Mouse (Mus musculus): ENCODE measurements around the gene 1700001C02Rik. TPM values are rescaled to one million over a fixed set of nuclear protein-coding genes. Genes with fewer than 3 reads are reported as not detected.
A peak's percentile ranks its signal among the peaks of the same experiment; 100 is the strongest.

The 1700001C02Rik gene
- polyA plus RNA-seq, 1 experiment = 474 TPM

DNA sequence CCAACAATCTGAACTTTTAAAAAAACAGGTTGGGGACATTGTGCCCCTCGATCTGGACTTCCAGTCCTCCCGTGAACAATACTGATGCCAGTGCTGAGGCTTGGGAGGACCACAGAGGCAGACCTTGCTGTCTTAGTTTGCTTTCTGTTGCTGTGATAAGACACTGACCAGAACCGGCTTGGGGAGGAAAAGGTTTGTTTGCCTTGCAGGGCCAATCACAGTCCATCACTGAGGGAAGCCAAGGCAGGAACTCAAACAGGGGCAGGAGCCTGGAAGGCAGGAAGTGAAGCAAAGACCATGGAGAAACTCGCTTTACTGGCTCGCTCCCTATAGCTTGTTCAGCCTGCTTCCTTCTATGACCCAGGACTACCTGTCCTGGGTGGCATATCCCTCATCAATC, 6.3 kb downstream of the 1700001C02Rik start:
- no peak overlapping the region for H3K27ac ChIP-seq (ENCODE audit: control insufficient read depth, insufficient read depth, low read depth, low read length)
- H3K36me3 ChIP-seq (ENCODE audit: control insufficient read depth, insufficient read depth, low read length) = no peaks in the 10 kb centered on the region
- peaks cover 3% of the 10 kb centered on the region for H3K4me1 ChIP-seq (ENCODE audit: control insufficient read depth, insufficient read depth, low read length)
- no peak for TF ChIP-seq CTCF (IDR thresholded peaks at IDR 0.05; ENCODE audit: control insufficient read depth, insufficient read depth, insufficient replicate concordance, low read depth, low read length)
- TF ChIP-seq POLR2A (IDR thresholded peaks at IDR 0.05; ENCODE audit: control insufficient read depth, low read depth, low read length) = no peak
- H3K4me3 ChIP-seq (ENCODE audit: control insufficient read depth, low read depth, low read length) = no peak overlapping the region
- H3K27me3 ChIP-seq (ENCODE audit: control insufficient read depth, insufficient read depth, low read length) = no peaks in the 10 kb centered on the region

DNA sequence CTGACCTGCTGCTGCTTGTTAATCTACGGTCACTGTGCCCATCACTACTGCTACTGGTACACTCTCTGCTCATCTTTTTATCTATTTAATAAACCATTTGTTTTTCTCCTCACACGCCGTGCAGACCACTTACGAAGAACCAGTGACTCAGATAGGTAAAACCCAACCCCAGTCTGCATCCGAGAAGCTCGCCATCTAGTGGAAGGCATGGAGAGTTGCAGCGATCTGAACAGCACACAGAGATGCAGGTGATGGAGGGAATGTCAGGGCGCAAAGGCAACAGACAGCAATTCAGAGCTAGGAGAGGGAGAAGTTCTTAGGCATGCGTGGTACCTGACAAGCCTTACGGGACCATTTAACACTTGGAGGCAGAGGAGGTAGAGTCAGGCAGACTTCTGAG, 10.7 kb downstream of the 1700001C02Rik start:
- no peak overlapping the region for H3K4me3 ChIP-seq (ENCODE audit: control insufficient read depth, low read depth, low read length)
- no peaks in the 10 kb centered on the region for H3K36me3 ChIP-seq (ENCODE audit: control insufficient read depth, insufficient read depth, low read length)
- H3K27me3 ChIP-seq (ENCODE audit: control insufficient read depth, insufficient read depth, low read length) = no peaks in the 10 kb centered on the region
- no peaks in the 10 kb centered on the region for H3K4me1 ChIP-seq (ENCODE audit: control insufficient read depth, insufficient read depth, low read length)
- H3K27ac ChIP-seq (ENCODE audit: control insufficient read depth, insufficient read depth, low read depth, low read length) = no peak overlapping the region
- TF ChIP-seq POLR2A (IDR thresholded peaks at IDR 0.05; ENCODE audit: control insufficient read depth, low read depth, low read length) (no peak), CTCF (IDR thresholded peaks at IDR 0.05; ENCODE audit: control insufficient read depth, insufficient read depth, insufficient replicate concordance, low read depth, low read length) (peak; percentile 83; the same call in 1 of the 2 replicates)

DNA sequence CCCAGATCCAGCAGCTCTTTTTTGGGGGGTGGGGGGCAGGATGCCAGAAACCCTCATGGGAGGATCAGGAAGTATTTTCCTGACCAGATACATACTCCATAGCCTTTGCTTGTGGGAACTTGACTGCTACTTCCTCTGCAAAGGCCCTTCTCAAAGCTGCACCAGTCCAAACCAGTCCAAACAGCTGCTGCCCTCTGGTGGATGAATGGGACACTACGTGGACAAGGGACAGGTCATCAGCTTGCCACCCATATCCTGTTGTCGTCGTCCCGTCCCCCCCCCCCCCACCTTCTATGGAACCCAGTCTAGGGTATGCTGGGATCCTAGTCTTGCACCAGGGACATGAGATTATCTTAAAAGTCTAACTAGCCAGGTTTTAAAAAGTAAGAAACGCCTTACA, 16.5 kb downstream of the 1700001C02Rik start:
- Histone ChIP-seq H3K36me3 (ENCODE audit: control insufficient read depth, insufficient read depth, low read length) (no peaks in the 10 kb centered on the region), H3K4me3 (ENCODE audit: control insufficient read depth, low read depth, low read length) (no peak overlapping the region), H3K27me3 (ENCODE audit: control insufficient read depth, insufficient read depth, low read length) (no peaks in the 10 kb centered on the region), H3K4me1 (ENCODE audit: control insufficient read depth, insufficient read depth, low read length) (no peaks in the 10 kb centered on the region), H3K27ac (ENCODE audit: control insufficient read depth, insufficient read depth, low read depth, low read length) (no peak overlapping the region)
- TF ChIP-seq POLR2A (IDR thresholded peaks at IDR 0.05; ENCODE audit: control insufficient read depth, low read depth, low read length) (no peak), CTCF (IDR thresholded peaks at IDR 0.05; ENCODE audit: control insufficient read depth, insufficient read depth, insufficient replicate concordance, low read depth, low read length) (peak; percentile 75; the same call in 1 of the 2 replicates)

GRCm38 (mm10) chr5:30483533-30483932, 17.7 kb downstream of the 1700001C02Rik start:
- H3K27me3 ChIP-seq (ENCODE audit: control insufficient read depth, insufficient read depth, low read length) = no peaks in the 10 kb centered on the region
- no peak overlapping the region for H3K27ac ChIP-seq (ENCODE audit: control insufficient read depth, insufficient read depth, low read depth, low read length)
- no peaks in the 10 kb centered on the region for H3K4me1 ChIP-seq (ENCODE audit: control insufficient read depth, insufficient read depth, low read length)
- TF ChIP-seq POLR2A (IDR thresholded peaks at IDR 0.05; ENCODE audit: control insufficient read depth, low read depth, low read length) (no peak), CTCF (IDR thresholded peaks at IDR 0.05; ENCODE audit: control insufficient read depth, insufficient read depth, insufficient replicate concordance, low read depth, low read length) (no peak)
- no peak overlapping the region for H3K4me3 ChIP-seq (ENCODE audit: control insufficient read depth, low read depth, low read length)
- H3K36me3 ChIP-seq (ENCODE audit: control insufficient read depth, insufficient read depth, low read length) = no peaks in the 10 kb centered on the region

- Histone ChIP-seq H3K36me3 (ENCODE audit: control insufficient read depth, insufficient read depth, low read length) (no peaks in the 10 kb centered on the region), H3K27ac (ENCODE audit: control insufficient read depth, insufficient read depth, low read depth, low read length) (no peak overlapping the region), H3K27me3 (ENCODE audit: control insufficient read depth, insufficient read depth, low read length) (no peaks in the 10 kb centered on the region), H3K4me3 (ENCODE audit: control insufficient read depth, low read depth, low read length) (no peak overlapping the region), H3K4me1 (ENCODE audit: control insufficient read depth, insufficient read depth, low read length) (no peaks in the 10 kb centered on the region)
- no peak for TF ChIP-seq POLR2A (IDR thresholded peaks at IDR 0.05; ENCODE audit: control insufficient read depth, low read depth, low read length)
Measured at GRCm38 (mm10) chr5:30484591-30484990, 18.7 kb downstream of the 1700001C02Rik start.

- Histone ChIP-seq H3K4me1 (ENCODE audit: control insufficient read depth, insufficient read depth, low read length) (no peaks in the 10 kb centered on the region), H3K4me3 (ENCODE audit: control insufficient read depth, low read depth, low read length) (no peak overlapping the region), H3K27ac (ENCODE audit: control insufficient read depth, insufficient read depth, low read depth, low read length) (no peak overlapping the region), H3K36me3 (ENCODE audit: control insufficient read depth, insufficient read depth, low read length) (no peaks in the 10 kb centered on the region), H3K27me3 (ENCODE audit: control insufficient read depth, insufficient read depth, low read length) (no peaks in the 10 kb centered on the region)
- TF ChIP-seq POLR2A (IDR thresholded peaks at IDR 0.05; ENCODE audit: control insufficient read depth, low read depth, low read length) = no peak
- TF ChIP-seq CTCF (IDR thresholded peaks at IDR 0.05; ENCODE audit: control insufficient read depth, insufficient read depth, insufficient replicate concordance, low read depth, low read length) = no peak
Measured at GRCm38 (mm10) chr5:30485136-30485535, 19.3 kb downstream of the 1700001C02Rik start.

DNA sequence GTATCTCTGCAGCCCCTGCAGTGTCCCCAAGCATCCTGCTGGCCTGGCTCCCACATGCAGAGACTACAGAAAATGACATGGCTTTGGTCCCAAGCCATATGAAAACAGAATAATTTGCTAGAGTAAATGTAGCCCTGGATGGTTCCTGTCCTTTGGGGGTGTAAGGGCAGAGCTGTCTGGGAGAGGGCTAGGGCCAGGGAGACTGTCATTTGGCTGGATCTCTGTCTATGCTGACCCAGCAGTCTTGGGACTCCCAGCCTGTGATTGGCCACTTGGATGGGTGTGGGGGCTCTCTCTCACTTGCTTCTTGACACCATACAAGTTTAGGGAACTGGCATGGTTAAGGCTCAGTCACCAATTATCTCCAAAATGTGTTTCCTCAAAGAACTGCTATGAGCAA, 24.4 kb downstream of the 1700001C02Rik start:
- no peaks in the 10 kb centered on the region for H3K4me1 ChIP-seq (ENCODE audit: control insufficient read depth, insufficient read depth, low read length)
- H3K36me3 ChIP-seq (ENCODE audit: control insufficient read depth, insufficient read depth, low read length) = no peaks in the 10 kb centered on the region
- no peak overlapping the region for H3K4me3 ChIP-seq (ENCODE audit: control insufficient read depth, low read depth, low read length)
- H3K27ac ChIP-seq (ENCODE audit: control insufficient read depth, insufficient read depth, low read depth, low read length) = no peak overlapping the region
- TF ChIP-seq POLR2A (IDR thresholded peaks at IDR 0.05; ENCODE audit: control insufficient read depth, low read depth, low read length) (no peak), CTCF (IDR thresholded peaks at IDR 0.05; ENCODE audit: control insufficient read depth, insufficient read depth, insufficient replicate concordance, low read depth, low read length) (no peak)
- H3K27me3 ChIP-seq (ENCODE audit: control insufficient read depth, insufficient read depth, low read length) = no peaks in the 10 kb centered on the region

- TF ChIP-seq CTCF (IDR thresholded peaks at IDR 0.05; ENCODE audit: control insufficient read depth, insufficient read depth, insufficient replicate concordance, low read depth, low read length) (no peak), POLR2A (IDR thresholded peaks at IDR 0.05; ENCODE audit: control insufficient read depth, low read depth, low read length) (no peak)
- no peaks in the 10 kb centered on the region for H3K36me3 ChIP-seq (ENCODE audit: control insufficient read depth, insufficient read depth, low read length)
- H3K27me3 ChIP-seq (ENCODE audit: control insufficient read depth, insufficient read depth, low read length) = no peaks in the 10 kb centered on the region
- no peak overlapping the region for H3K27ac ChIP-seq (ENCODE audit: control insufficient read depth, insufficient read depth, low read depth, low read length)
- H3K4me1 ChIP-seq (ENCODE audit: control insufficient read depth, insufficient read depth, low read length) = no peaks in the 10 kb centered on the region
- H3K4me3 ChIP-seq (ENCODE audit: control insufficient read depth, low read depth, low read length) = no peak overlapping the region
Measured at GRCm38 (mm10) chr5:30490845-30491244, 25.0 kb downstream of the 1700001C02Rik start.
